Mouse (Mus musculus) liver, adult 2 months (tissue): ENCODE measurements at regions not wholly inside any gene's neighbourhood (a gene's known extent, or its start where the extent isn't known, plus 50 kb on each side); places are given as distances from the start of the nearest gene placed in this dataset.

Experiments used
- CTCF ChIP-seq: fragments of 200-500 bp; IDR thresholded peaks from 2 replicates; pipeline ENCODE4 v1.5.1; 2011; ENCODE audit warnings: low read depth, low read length, control low read depth
- POLR2A ChIP-seq: fragments of 200-500 bp; IDR thresholded peaks from 2 replicates; pipeline ENCODE4 v1.6.1; 2011; ENCODE audit warnings: low read length, control low read depth; ENCODE audit not compliant: insufficient read depth; ENCODE audit errors: extremely low read depth

DNA sequence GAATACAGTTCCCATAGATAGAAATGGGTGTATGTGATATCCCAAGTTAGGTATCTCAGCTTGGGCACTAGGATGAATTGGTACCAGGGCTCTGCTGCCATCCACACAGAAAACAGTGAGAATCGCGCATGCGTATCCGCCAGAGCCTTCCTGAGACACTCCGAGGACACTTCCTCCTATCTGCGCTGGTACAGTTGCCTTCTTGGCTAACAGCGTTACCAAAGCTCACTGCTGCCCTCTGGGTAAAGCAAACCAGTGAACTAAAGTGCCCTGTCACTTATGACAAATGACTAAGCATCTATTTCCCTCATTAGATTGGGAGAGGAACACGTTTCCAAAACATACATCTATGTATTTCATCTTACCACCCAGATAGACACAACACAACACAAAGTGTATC lies 78.8 kb upstream of the Tnfaip3 start:
- TF ChIP-seq CTCF (peak; percentile 56), POLR2A (no peak)
